Comparison of ENCODE assay signal across 20 mouse cellular contexts in the genomic region with DNA sequence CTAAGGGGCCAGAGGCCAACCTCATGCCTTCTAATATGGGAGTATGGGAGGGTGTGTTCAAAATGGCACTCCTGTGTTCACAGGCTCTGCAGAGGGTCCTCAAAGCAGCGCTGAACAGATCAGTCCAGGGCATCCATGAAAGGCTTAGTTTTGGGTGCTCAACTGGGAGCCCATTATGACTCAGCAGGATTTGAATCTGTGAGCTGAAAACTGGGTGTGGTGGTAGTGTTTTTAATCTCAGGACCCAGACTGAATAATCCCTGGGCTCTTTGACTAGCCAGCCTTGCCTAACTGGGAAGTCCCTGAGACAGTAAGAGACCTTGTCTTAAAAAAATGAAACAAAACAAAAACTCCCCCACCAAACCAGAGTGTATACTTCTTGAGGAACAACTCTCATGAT.
"Had no signal": no experiment of that assay in that cellular context is flagged by ENCODE, and none has a peak within 500 bp of the region (broad histone marks: within the 10 kb centered on the region; RNA-seq: fewer than 3 reads in every experiment).

No protein-coding gene starts in this region.

- H3K9ac ChIP-seq: lung, embryonic 15.5 days; midbrain, embryonic 13.5 days; neural tube, embryonic 13.5 days; stomach, embryonic 15.5 days had no signal

- H3K9me3 ChIP-seq: lung, embryonic 15.5 days; megakaryocyte, embryonic 14.5 days; midbrain, embryonic 10.5 days; midbrain, embryonic 13.5 days; neural tube, embryonic 13.5 days; stomach, embryonic 15.5 days had no signal

- H3K4me3 ChIP-seq: layer of hippocampus, adult 2 months; lung, embryonic 15.5 days; megakaryocyte, embryonic 14.5 days; midbrain, embryonic 10.5 days; midbrain, embryonic 13.5 days; myocyte; neural tube, embryonic 13.5 days; stomach, embryonic 15.5 days had no signal

- H3K36me3 ChIP-seq: lung, embryonic 15.5 days; midbrain, embryonic 10.5 days; midbrain, embryonic 13.5 days; neural tube, embryonic 13.5 days; stomach, embryonic 15.5 days had no signal

- DNase-seq: kidney, adult 2 months; layer of hippocampus, adult 9-11 months; lung, adult 18-20 months; lung, postnatal 10 days; lung, postnatal 36 days; right cerebral cortex, postnatal 25 days; spleen, adult 18-20 months; thymus, adult 18-20 months had no signal

- ATAC-seq: inflammation-experienced regulatory T-cells, adult 6 months; intestine, embryonic 16.5 days; midbrain, embryonic 13.5 days; midbrain, embryonic 16.5 days had no signal

- H3K27ac ChIP-seq: kidney, postnatal 0 days; layer of hippocampus, adult 2 months; lung, embryonic 15.5 days; midbrain, embryonic 10.5 days; midbrain, embryonic 13.5 days; neural tube, embryonic 13.5 days; stomach, embryonic 15.5 days had no signal

- H3K27me3 ChIP-seq: lung, embryonic 15.5 days; midbrain, embryonic 13.5 days; neural tube, embryonic 13.5 days; stomach, embryonic 15.5 days had no signal

- H3K4me1 ChIP-seq: stomach, embryonic 15.5 days had no signal

- H3K4me2 ChIP-seq: lung, embryonic 15.5 days; midbrain, embryonic 13.5 days; neural tube, embryonic 13.5 days; stomach, embryonic 15.5 days had no signal
